Mouse (Mus musculus): ENCODE results near the gene Spdl1. TPM values are rescaled to one million over a fixed set of nuclear protein-coding genes. Genes with fewer than 3 reads are reported as not detected.

Spdl1 gene
- polyA plus RNA-seq, 1 experiment from 2014 or later: 26.3 TPM

Other genes starting within 250 kb of the Spdl1 start
- gene Dock2, start 49.7 kb downstream of the Spdl1 start, polyA plus RNA-seq (2014; fragmentation: Nextera tagmentation; extraction: Ambion mirVana): 0.82 and 0.85 TPM in 2 replicates

Data from neural tube, embryonic 11.5 days (tissue).